Mouse (Mus musculus) gastrocnemius, postnatal 25 days (tissue): Measurements from ENCODE around the gene Phb2. TPM values are rescaled to one million over a fixed set of nuclear protein-coding genes. Genes with fewer than 3 reads are reported as not detected.

Source experiments
- DNase-seq: peaks from one replicate; pipeline ENCODE4 v3.0.0; 2022
- total RNA-seq, 2 experiments: library from RNA; stranded (reverse); gene quantifications; 1 replicate in 1 of 2; 2 replicates in 1 of 2; pipeline ENCODE4 v1.2.3; 2021

Phb2 gene
- total RNA-seq, 2 experiments from 2014 or later, result 157 TPM

GRCm38 (mm10) chr6:124722876-124723473 lies 10.8 kb downstream of the Phb2 start:
- no peak for DNase-seq

DNA sequence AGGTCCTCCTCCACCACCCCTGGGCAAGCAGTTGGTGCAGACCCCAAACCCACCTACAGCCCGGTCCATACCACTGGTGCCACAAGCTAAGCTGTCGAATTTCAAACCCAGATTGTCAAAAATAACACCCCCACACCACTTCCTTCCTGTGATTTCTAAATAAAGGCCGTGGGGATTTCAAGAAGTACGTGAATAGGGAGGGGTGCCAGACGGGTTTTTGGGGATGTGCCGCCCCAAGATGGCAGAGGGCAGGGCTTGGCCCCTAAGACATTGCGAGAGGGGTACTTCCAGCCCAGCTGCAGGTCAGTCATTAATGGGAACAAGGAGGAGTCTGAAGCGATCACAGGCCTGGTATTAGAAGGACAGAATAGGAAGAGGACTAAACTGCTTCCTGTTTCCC lies 11.4 kb downstream of the Phb2 start:
- no peak for DNase-seq

GRCm38 (mm10) chr6:124724472-124724871 lies 12.3 kb downstream of the Phb2 start:
- no peak for DNase-seq

DNA sequence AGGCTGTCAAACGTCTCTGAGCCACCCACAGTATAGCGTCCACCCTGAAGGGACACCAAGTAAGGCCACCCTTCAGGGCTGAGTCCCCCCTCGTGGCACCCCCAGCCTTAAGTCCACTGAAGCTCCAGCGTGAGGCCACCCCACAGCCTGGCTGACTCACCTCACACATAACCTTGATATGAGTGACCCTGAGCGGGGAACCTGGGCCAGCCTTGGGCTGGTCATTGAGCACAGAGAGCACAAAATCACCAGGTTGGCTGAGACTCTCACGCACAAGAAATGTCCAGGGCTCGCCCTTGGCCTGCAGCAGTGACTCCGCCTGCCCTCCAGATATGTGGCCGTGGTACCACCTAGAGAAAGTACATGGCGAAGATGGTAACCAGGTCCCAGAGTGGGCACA lies 16.5 kb downstream of the Phb2 start:
- DNase-seq, result no peak

- DNase-seq, result no peak
Measured at GRCm38 (mm10) chr6:124729850-124730705, 17.9 kb downstream of the Phb2 start.

GRCm38 (mm10) chr6:124731038-124731437 lies 18.9 kb downstream of the Phb2 start:
- DNase-seq, result no peak

DNA sequence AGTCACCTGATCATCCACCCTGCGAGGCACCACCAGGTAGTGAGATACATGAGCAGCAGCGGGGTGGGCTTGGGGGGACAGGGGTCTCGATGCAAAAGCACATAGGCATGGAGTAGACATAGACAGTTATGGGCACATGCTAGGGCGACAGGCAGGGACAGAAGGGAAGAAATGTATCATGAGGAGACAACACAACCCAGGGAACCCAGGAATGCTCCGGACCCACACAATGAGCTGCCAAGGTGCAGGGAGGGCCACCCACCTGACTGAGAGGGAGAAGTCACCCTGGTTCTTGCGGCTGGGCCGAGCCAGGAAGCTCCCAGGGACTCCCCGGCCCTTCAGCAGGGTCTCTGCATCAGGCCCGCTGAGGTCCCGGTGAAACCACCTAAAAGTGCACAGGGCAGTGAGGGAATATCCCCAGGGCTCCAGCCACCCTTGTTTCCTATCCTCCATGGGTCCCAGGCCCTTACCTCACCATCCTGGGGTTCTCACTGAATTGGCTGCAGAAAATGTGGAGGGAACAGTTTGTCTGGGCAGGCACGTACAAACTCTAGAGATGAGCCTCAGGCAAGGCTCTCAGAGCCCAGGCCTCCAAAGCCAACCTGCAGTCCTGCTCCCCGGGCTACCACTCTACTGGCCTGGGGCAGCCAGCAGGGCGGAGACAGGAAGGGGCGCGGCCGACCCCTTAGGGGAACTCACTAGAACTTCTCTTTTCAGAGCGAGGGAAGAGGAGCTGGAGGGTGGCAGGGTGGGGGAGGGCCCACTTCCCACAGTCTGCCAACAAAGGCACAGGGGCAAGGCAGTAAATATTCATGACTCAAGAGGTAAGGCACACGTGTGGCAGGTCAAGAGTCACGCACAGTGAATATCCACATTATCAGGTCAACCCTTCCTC lies 20.6 kb downstream of the Phb2 start:
- DNase-seq, result peak; percentile 57

DNA sequence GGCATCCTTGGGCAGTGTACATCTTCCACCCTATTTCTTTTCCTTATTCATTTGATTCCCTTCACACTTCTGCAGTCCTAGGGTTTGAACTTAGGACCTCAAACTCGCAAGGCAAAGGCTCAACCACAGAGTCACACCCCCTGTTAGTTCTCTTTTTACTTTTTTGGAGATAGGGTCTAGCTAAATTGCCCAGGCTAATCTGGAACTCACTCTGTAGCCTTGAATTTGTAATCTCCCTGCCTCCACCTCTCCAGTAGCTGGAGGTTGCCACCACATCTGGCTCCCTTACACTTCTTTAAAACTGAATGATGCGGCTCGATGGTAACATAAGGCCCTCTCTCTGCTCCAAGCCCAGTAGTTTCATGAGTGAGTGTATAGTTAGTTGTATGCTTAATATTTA lies 22.3 kb downstream of the Phb2 start:
- no peak for DNase-seq

- DNase-seq, result no peak
Measured at GRCm38 (mm10) chr6:124737040-124737439, 24.9 kb downstream of the Phb2 start.

GRCm38 (mm10) chr6:124738511-124739023 lies 26.4 kb downstream of the Phb2 start, which contains the start of gene Ptpn6:
Gene Ptpn6, minus strand, starts transcription at chr6:124738714.
- DNase-seq, result peak; percentile 31

DNA sequence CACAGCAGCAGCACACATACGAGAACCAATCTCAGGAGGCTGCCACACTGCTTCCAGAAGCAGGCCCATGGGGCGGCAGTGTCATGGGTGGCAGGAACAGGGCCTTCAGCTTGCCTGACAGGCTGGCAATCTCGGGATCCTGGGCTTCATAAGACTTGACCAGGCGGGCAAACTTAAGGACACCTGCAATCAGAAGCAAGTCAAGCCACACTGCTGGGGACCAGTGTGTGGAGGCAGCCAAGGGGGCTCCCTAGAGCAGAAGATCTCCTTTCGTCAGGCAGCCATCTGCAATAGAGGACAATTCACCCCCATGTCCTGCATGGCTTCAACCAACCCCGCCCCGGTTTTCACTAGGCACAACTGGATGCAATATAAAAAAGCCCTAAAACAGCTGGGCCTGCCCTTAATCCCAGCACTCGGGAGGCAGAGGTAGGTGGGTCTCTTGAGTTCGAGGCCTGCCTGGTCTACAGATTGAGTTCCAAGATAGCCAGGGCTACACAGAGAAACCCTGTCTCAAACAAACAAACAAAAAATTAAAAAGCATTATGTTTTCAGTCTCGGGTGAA lies 27.2 kb downstream of the Phb2 start:
- DNase-seq, result no peak

DNA sequence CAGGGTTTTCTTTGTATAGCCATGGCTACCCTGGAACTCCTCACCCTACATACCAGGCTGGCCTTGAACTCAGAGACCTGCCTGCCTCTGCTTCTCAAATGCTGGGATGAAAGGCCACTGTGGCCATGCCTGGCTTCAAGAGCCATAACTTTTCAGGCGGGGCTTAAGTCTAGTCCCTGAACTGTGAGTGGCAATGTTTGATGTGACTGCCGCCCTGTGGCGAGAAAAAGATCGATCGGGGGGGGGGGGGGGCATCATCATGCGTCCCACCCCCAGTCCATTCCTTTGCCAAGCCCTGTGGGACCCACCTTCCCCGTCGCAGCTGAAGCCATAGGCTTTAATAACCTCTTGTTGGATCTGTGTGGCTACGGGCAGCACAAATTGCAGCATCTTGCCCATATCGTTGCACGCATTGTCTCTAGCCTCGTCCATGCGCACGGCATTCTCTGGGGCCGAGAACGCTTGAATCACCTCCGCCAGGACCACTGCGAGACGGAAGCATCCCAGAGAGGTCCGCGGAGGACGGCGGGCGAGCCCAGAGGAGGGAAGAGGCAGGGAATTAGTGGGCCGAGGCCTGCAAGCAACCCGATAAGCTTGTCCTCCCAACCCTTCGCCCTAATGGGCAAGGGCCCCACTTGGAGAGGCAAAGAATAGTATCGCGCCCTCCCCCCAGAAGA lies 28.2 kb downstream of the Phb2 start:
- peak; percentile 23 for DNase-seq

DNA sequence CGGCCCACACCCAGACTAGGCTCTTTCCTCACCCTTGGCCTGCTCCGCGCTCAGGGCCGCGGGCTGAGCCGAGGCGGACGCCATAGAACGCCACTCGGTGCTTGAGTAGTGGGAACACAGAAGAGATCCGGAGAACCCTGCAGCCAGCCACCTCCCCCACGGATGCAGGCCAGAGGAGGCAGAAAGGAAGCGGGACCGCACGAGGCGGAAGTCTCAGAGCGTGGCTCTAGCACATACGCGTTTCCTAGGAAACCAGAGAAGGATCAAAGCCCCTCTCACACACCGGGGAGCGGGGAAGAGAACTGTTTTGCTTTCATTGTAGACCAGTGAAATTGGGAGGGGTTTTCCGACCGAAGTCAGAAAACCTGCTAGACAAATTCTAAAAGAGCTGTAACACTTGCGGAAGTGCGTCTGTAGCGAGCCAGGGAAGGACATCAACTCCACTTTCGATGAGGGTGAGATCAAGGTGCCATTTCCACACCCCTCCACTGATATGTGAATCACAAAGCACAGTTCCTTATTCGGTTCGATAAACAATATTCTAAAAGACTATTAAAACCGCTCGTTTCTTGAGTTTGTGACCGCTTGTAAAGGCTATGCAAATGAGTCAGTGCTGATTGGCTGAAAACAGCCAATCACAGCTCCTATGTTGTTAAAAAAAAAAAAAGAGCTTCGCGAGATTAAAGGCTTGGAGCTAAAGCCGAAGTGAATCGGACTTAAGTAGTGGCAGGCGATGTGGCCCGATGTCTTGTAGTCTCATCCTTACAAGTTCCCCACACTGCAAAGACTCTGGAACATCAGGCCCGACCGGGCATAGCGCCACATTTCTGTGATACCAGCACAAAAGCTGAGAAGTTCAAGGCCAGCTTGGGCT lies 29.0 kb downstream of the Phb2 start, which contains the start of gene Grcc10:
Gene Grcc10, minus strand, starts transcription at position 487 of the 874 bp plus-strand sequence.
- peak; percentile 88 for DNase-seq

DNA sequence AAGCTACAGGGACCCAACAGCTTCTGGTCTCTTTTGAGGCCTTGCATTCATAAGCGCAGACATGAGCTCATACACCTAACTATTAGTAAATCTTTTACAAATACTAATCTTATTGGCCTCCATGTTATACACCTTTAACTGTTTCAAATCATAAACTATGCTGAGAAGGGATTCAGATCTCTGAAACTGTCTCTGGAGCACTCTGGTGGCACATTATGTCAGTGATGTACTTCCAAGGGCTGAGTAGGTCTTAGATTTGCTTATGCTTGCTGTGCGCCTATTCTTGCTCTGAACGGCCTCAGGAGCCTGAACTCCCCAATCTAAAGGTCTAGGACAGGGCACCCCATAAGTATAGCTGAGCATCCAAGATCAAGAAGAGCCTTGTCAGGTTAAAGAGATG lies 29.7 kb downstream of the Phb2 start:
- no peak for DNase-seq

- DNase-seq, result no peak
Measured at GRCm38 (mm10) chr6:124742839-124743514, 30.8 kb downstream of the Phb2 start.

- DNase-seq, result no peak
Measured at GRCm38 (mm10) chr6:124743647-124744046, 31.5 kb downstream of the Phb2 start.

DNA sequence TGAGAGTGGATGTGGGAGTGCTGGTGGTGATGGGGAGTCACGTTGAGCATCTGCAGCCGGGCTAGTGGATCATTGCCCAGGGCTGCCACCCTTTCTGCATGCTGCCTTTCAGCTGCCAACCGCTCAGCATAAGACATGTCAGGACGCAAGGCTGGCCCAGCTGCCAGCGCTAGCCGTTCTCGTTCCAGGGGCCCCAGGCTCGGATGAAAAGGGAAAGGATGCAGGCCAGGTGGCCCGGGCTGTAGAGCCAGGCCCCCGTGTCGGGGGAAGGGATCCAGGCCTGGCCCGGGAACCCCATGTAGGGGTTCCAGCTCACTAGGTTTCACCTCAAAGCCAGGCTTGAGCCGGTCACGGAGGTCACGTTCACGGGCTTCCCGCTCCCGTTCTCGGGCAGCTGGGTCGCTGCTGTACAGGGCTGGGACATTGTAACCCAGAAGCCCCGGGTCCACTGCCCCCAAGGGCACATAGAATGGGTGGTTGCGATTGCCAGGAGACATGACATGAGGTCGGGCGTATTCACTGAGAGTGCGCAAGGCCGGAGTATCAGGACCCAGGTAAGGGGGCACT lies 32.7 kb downstream of the Phb2 start:
- DNase-seq, result peak; percentile 49

GRCm38 (mm10) chr6:124745490-124746295 lies 33.6 kb downstream of the Phb2 start:
- peak; percentile 94 for DNase-seq

GRCm38 (mm10) chr6:124746296-124746605 lies 34.1 kb downstream of the Phb2 start:
- DNase-seq, result no peak
